Mouse (Mus musculus) ES-Bruce4 (cell line): Measurements from ENCODE around the gene Mdc1. TPM values are rescaled to one million over a fixed set of nuclear protein-coding genes. Genes with fewer than 3 reads are reported as not detected.

Source experiments
- H3K27ac ChIP-seq: 2 replicates; pipeline ENCODE4 v1.5.1; 2012; ENCODE audit warnings: low read length, inconsistent platforms; ENCODE audit not compliant: insufficient read depth
- H3K27me3 ChIP-seq: 2 replicates; pipeline ENCODE4 v1.6.1; 2012; ENCODE audit warnings: mild to moderate bottlenecking, low read length, inconsistent platforms; ENCODE audit not compliant: control insufficient read depth, poor library complexity, insufficient read depth, severe bottlenecking
- H3K36me3 ChIP-seq: 2 replicates; pipeline ENCODE4 v1.6.1; 2012; ENCODE audit warnings: inconsistent platforms, mild to moderate bottlenecking, low read length, moderate library complexity; ENCODE audit not compliant: control insufficient read depth, poor library complexity, insufficient read depth, severe bottlenecking
- H3K4me1 ChIP-seq: one replicate; pipeline ENCODE4 v1.8.1; 2011; ENCODE audit warnings: low read length; ENCODE audit not compliant: control insufficient read depth, insufficient read depth
- H3K4me3 ChIP-seq: 2 replicates; pipeline ENCODE4 v1.5.1; 2011; ENCODE audit warnings: low read depth, mild to moderate bottlenecking, low read length
- H3K9ac ChIP-seq: 2 replicates; pipeline ENCODE4 v1.6.1; 2012; ENCODE audit warnings: low read depth, mild to moderate bottlenecking, inconsistent platforms; ENCODE audit not compliant: poor library complexity, severe bottlenecking
- H3K9me3 ChIP-seq: replicated peaks from 2 replicates; pipeline ENCODE4 v1.6.1; 2012; ENCODE audit warnings: mild to moderate bottlenecking, low read length, inconsistent platforms; ENCODE audit not compliant: control insufficient read depth, poor library complexity, insufficient read depth, severe bottlenecking
- CTCF ChIP-seq: IDR thresholded peaks from one replicate; pipeline ENCODE4 v1.8.1; 2011; ENCODE audit warnings: low read depth, low read length
- EP300 ChIP-seq: IDR thresholded peaks from 2 replicates; pipeline ENCODE4 v1.6.1; 2011; ENCODE audit warnings: low read depth, low read length; ENCODE audit not compliant: insufficient read depth
- POLR2A ChIP-seq: IDR thresholded peaks from one replicate; pipeline ENCODE4 v1.8.1; 2011; ENCODE audit warnings: low read length; ENCODE audit not compliant: insufficient read depth
- polyA plus RNA-seq: library from polyadenylated mRNA; stranded (reverse); fragments of >200 nt; gene quantifications from 2 replicates; pipeline ENCODE4 v1.2.4, GENCODE M21; 2011; ENCODE audit warnings: low read depth; ENCODE audit not compliant: missing spikeins, insufficient read depth, insufficient read length

The Mdc1 gene
- polyA plus RNA-seq, 1 experiment = 131 TPM

- TF ChIP-seq CTCF = no peak
- TF ChIP-seq EP300 = no peak
- no peak for TF ChIP-seq POLR2A
- no peaks in the 10 kb centered on the region for H3K27me3 ChIP-seq
- no peaks in the 10 kb centered on the region for H3K4me1 ChIP-seq
- no peaks in the 10 kb centered on the region for H3K9me3 ChIP-seq
- peaks cover 9% of the 10 kb centered on the region for H3K36me3 ChIP-seq
- no peak overlapping the region for H3K4me3 ChIP-seq
- H3K27ac ChIP-seq = no peak overlapping the region
- no peak overlapping the region for H3K9ac ChIP-seq
Measured at GRCm38 (mm10) chr17:35905587-35905986, 64.3 kb downstream of the Mdc1 start.

- no peak overlapping the region for H3K4me3 ChIP-seq
- TF ChIP-seq CTCF (no peak), EP300 (no peak), POLR2A (no peak)
- no peaks in the 10 kb centered on the region for H3K4me1 ChIP-seq
- no peaks in the 10 kb centered on the region for H3K9me3 ChIP-seq
- no peak overlapping the region for H3K27ac ChIP-seq
- peaks cover 21% of the 10 kb centered on the region for H3K36me3 ChIP-seq
- no peak overlapping the region for H3K9ac ChIP-seq
- no peaks in the 10 kb centered on the region for H3K27me3 ChIP-seq
Measured at GRCm38 (mm10) chr17:35907609-35908008, 66.3 kb downstream of the Mdc1 start.

Other genes starting within 250 kb of the Mdc1 start
- not detected in 2 replicates for gene Sfta2, start 240.0 kb upstream of the Mdc1 start, polyA plus RNA-seq
- not detected in 2 replicates for gene Gm9573, start 214.9 kb upstream of the Mdc1 start, polyA plus RNA-seq
- 1.3 and 2.5 TPM in 2 replicates for gene Mucl3, start 197.8 kb upstream of the Mdc1 start, polyA plus RNA-seq
- gene Vars2, start 173.9 kb upstream of the Mdc1 start, polyA plus RNA-seq = 35.2 and 41.1 TPM in 2 replicates
- gene Gtf2h4, start 167.8 kb upstream of the Mdc1 start, polyA plus RNA-seq = 80.7 and 105 TPM in 2 replicates
- 59.8 and 61.6 TPM in 2 replicates for gene Ddr1, start 136.9 kb upstream of the Mdc1 start, polyA plus RNA-seq
- 31.3 and 35.5 TPM in 2 replicates for gene Ier3, start 19.8 kb upstream of the Mdc1 start, polyA plus RNA-seq
- gene Flot1, start 18.3 kb upstream of the Mdc1 start, polyA plus RNA-seq = 46.8 and 47.4 TPM in 2 replicates
- 1,430 and 1,461 TPM in 2 replicates for gene Tubb5, start 3.2 kb upstream of the Mdc1 start, polyA plus RNA-seq
- 32.9 and 35.3 TPM in 2 replicates for gene Nrm, start 19.8 kb downstream of the Mdc1 start, polyA plus RNA-seq
- 18.6 and 20.1 TPM in 2 replicates for gene Ppp1r18, start 24.1 kb downstream of the Mdc1 start, polyA plus RNA-seq
- 533 and 573 TPM in 2 replicates for gene Dhx16, start 38.3 kb downstream of the Mdc1 start, polyA plus RNA-seq
- 58.1 and 58.9 TPM in 2 replicates for gene 2310061I04Rik, start 55.9 kb downstream of the Mdc1 start, polyA plus RNA-seq
- 33.4 and 42.5 TPM in 2 replicates for gene Atat1, start 68.6 kb downstream of the Mdc1 start, polyA plus RNA-seq
- gene Mrps18b, start 74.9 kb downstream of the Mdc1 start, polyA plus RNA-seq = 117 and 144 TPM in 2 replicates
- gene Ppp1r10, start 74.9 kb downstream of the Mdc1 start, polyA plus RNA-seq = 54.0 and 58.7 TPM in 2 replicates
- gene Abcf1, start 128.2 kb downstream of the Mdc1 start, polyA plus RNA-seq = 174 and 213 TPM in 2 replicates
- 34.5 and 37.0 TPM in 2 replicates for gene Gnl1, start 138.3 kb downstream of the Mdc1 start, polyA plus RNA-seq
- gene Prr3, start 138.7 kb downstream of the Mdc1 start, polyA plus RNA-seq = 25.5 and 33.5 TPM in 2 replicates
- 0.78 TPM in 1 of 2 replicates, not detected in the other for gene H2-T24, start 179.0 kb downstream of the Mdc1 start, polyA plus RNA-seq
- gene H2-T23, start 191.3 kb downstream of the Mdc1 start, polyA plus RNA-seq = 0.46 and 1.1 TPM in 2 replicates
- 17.3 and 18.2 TPM in 2 replicates for gene H2-T22, start 201.2 kb downstream of the Mdc1 start, polyA plus RNA-seq
- not detected in 2 replicates for gene Gm6034, start 201.4 kb downstream of the Mdc1 start, polyA plus RNA-seq
- gene Gm11127, start 216.9 kb downstream of the Mdc1 start, polyA plus RNA-seq = not detected in 2 replicates